Mouse (Mus musculus) liver, embryonic 14.5 days (tissue): ENCODE measurements around the gene Ypel1. TPM values are rescaled to one million over a fixed set of nuclear protein-coding genes. Genes with fewer than 3 reads are reported as not detected.
A peak's percentile ranks its signal among the peaks of the same experiment; 100 is the strongest.

Experiments
- ATAC-seq: fragments of 200-750 bp; cut with Nextera tagmentation; 2 replicates; pipeline ENCODE4 v1.8.0; 2017; ENCODE audit warnings: moderate number of reproducible peaks, mild to moderate bottlenecking, moderate library complexity; ENCODE audit not compliant: insufficient read depth
- DNase-seq, 3 experiments: peaks; one replicate each; pipeline ENCODE4 v3.0.0-alpha.2; 2012 to 2013; ENCODE audit warnings: low read depth in 3 of 3, low spot score in 3 of 3
- H3K27ac ChIP-seq: fragments of 300-500 bp; sonication (generic); 2 replicates; pipeline ENCODE4 v1.5.1; 2014; ENCODE audit warnings: moderate library complexity, mild to moderate bottlenecking, control low read depth, inconsistent platforms
- H3K27me3 ChIP-seq: fragments of 300-500 bp; sonication (generic); 2 replicates; pipeline ENCODE4 v1.6.1; 2014; ENCODE audit warnings: mild to moderate bottlenecking, low read length, moderate library complexity; ENCODE audit not compliant: control insufficient read depth, insufficient read depth
- H3K36me3 ChIP-seq: fragments of 300-500 bp; sonication (generic); replicated peaks from 2 replicates; pipeline ENCODE4 v1.6.1; 2014; ENCODE audit warnings: low read depth; ENCODE audit not compliant: control insufficient read depth, insufficient read depth
- H3K4me1 ChIP-seq, 2 experiments: fragments of 200-500 bp in 1 of 2; fragments of 300-500 bp in 1 of 2; sonication (generic) in 1 of 2; replicated peaks; 2 replicates each; pipeline ENCODE4 v1.6.1; 2012 to 2014; ENCODE audit warnings: antibody characterized with exemption in 1 of 2, inconsistent platforms in 1 of 2, low read length in 1 of 2; ENCODE audit not compliant: control insufficient read depth in 2 of 2, insufficient read depth in 2 of 2
- H3K4me2 ChIP-seq: fragments of 300-500 bp; sonication (generic); 2 replicates; pipeline ENCODE4 v1.6.1; 2014; ENCODE audit warnings: low read depth, mild to moderate bottlenecking, control low read depth, moderate library complexity
- H3K4me3 ChIP-seq, 2 experiments: fragments of 200-500 bp in 1 of 2; fragments of 300-500 bp in 1 of 2; sonication (generic) in 1 of 2; 2 replicates each; pipeline ENCODE4 v1.5.1; 2012 to 2014; ENCODE audit warnings: low read depth in 2 of 2, low read length in 2 of 2, mild to moderate bottlenecking in 2 of 2, control low read depth in 1 of 2, inconsistent platforms in 1 of 2, moderate library complexity in 1 of 2; ENCODE audit not compliant: insufficient read depth in 1 of 2
- H3K9ac ChIP-seq: fragments of 300-500 bp; sonication (generic); replicated peaks from 2 replicates; pipeline ENCODE4 v1.6.1; 2014; ENCODE audit warnings: mild to moderate bottlenecking, control low read depth, moderate library complexity
- H3K9me3 ChIP-seq: fragments of 300-500 bp; sonication (generic); 2 replicates; pipeline ENCODE4 v1.6.1; 2016; ENCODE audit warnings: low read length, mixed read lengths; ENCODE audit not compliant: control insufficient read depth
- CTCF ChIP-seq: IDR thresholded peaks from 2 replicates; pipeline ENCODE4 v1.5.1; 2016; ENCODE audit warnings: antibody characterized with exemption, low read depth, control low read depth
- EP300 ChIP-seq: IDR thresholded peaks from 2 replicates; pipeline ENCODE4 v1.6.1; 2016; ENCODE audit warnings: antibody characterized with exemption, low read depth
- WGBS: fragments of 180-500 bp; shearing (Covaris S2); extraction: QIAGEN DNeasy Blood & Tissue Kit; methylation state at CpG from one replicate; pipeline ENCODE4 v1.1.7; 2014; ENCODE audit not compliant: insufficient replicate concordance; 5-methylcytosine and 5-hydroxymethylcytosine counted together
- polyA plus RNA-seq, 2 experiments: library from polyadenylated mRNA; depleted of rRNA in 1 of 2; stranded (reverse) in 1 of 2; unstranded in 1 of 2; fragments of >200 nt; fragmentation: Nextera tagmentation in 1 of 2; extraction: Ambion mirVana in 1 of 2; gene quantifications; 2 replicates each; pipeline versions ENCODE4 v1.2.1 to v1.2.3; 2012 to 2014

Ypel1 gene
- polyA plus RNA-seq, 2 experiments: 0.20 to 0.43 TPM

- H3K9me3 ChIP-seq: no peaks in the 10 kb centered on the region
- WGBS: 9% methylated on average over 22 of the region's 22 CpGs
- DNase-seq (no peak), ATAC-seq (peak; percentile 37)
- H3K4me2 ChIP-seq: peak overlapping the region; percentile 85
- peak overlapping the region; percentile 71 for H3K9ac ChIP-seq
- H3K4me3 ChIP-seq: peak overlapping the region; percentile 64 to 74
- no peak overlapping the region for H3K27ac ChIP-seq
- peaks cover 0 to 11% of the 10 kb centered on the region in 2 experiments for H3K4me1 ChIP-seq
- TF ChIP-seq EP300 (no peak), CTCF (no peak)
- H3K36me3 ChIP-seq: no peaks in the 10 kb centered on the region; the same call in 1 of the 2 replicates
- H3K27me3 ChIP-seq: no peaks in the 10 kb centered on the region
Measured at GRCm38 (mm10) chr16:17124119-17124870, 54.8 kb downstream of the Ypel1 start.

GRCm38 (mm10) chr16:17124871-17125520, 55.5 kb downstream of the Ypel1 start, which contains the start of gene 2610318N02Rik:
Gene 2610318N02Rik, minus strand, starts transcription at chr16:17125167.
- peak within 1 kb of the TSS; percentile 85 for H3K4me2 ChIP-seq
- peak; percentile 98 for ATAC-seq
- peak; percentile 82 to 84 (median 83) for DNase-seq
- H3K4me3 ChIP-seq: peak within 1 kb of the TSS; percentile 64 to 74
- peak within 1 kb of the TSS; percentile 70 for H3K27ac ChIP-seq
- no peaks in the 10 kb centered on the region; the same call in 1 of the 2 replicates for H3K36me3 ChIP-seq
- peaks cover 0 to 11% of the 10 kb centered on the region in 2 experiments for H3K4me1 ChIP-seq
- TF ChIP-seq EP300 (no peak; the same call in 1 of the 2 replicates), CTCF (peak; percentile 29; the same call in 1 of the 2 replicates)
- peak within 1 kb of the TSS; percentile 76 for H3K9ac ChIP-seq
- no peaks in the 10 kb centered on the region for H3K27me3 ChIP-seq
- under 1% methylated on average over 25 of the region's 25 CpGs for WGBS
- H3K9me3 ChIP-seq: no peaks in the 10 kb centered on the region

- Histone ChIP-seq H3K9ac (no peak overlapping the region), H3K27ac (no peak overlapping the region), H3K4me3 (no peak overlapping the region), H3K36me3 (no peaks in the 10 kb centered on the region; the same call in 1 of the 2 replicates), H3K4me2 (no peak overlapping the region), H3K4me1 (peaks cover 6 to 15% of the 10 kb centered on the region in 2 experiments), H3K9me3 (no peaks in the 10 kb centered on the region), H3K27me3 (no peaks in the 10 kb centered on the region)
- ATAC-seq (no peak), DNase-seq (peak in 1 of 3 experiments; percentile 55)
- TF ChIP-seq EP300 (no peak), CTCF (peak; percentile 89)
- 90% methylated on average over 1 of the region's 1 CpGs for WGBS
Measured at GRCm38 (mm10) chr16:17127292-17127691, 57.8 kb downstream of the Ypel1 start.

GRCm38 (mm10) chr16:17131191-17132088, 61.9 kb downstream of the Ypel1 start:
- no peak for DNase-seq
- Histone ChIP-seq H3K4me2 (peak overlapping the region; percentile 100), H3K36me3 (no peaks in the 10 kb centered on the region), H3K27me3 (no peaks in the 10 kb centered on the region), H3K4me1 (peaks cover 9 to 11% of the 10 kb centered on the region in 2 experiments), H3K9me3 (no peaks in the 10 kb centered on the region), H3K27ac (peak overlapping the region; percentile 48), H3K4me3 (peak overlapping the region; percentile 76 to 83), H3K9ac (peak overlapping the region; percentile 88)
- no peak for ATAC-seq
- WGBS: 3% methylated on average over 43 of the region's 43 CpGs
- TF ChIP-seq EP300 (no peak), CTCF (no peak)
